Mouse (Mus musculus): ENCODE data around the gene Pcif1. TPM values are rescaled to one million over a fixed set of nuclear protein-coding genes. Genes with fewer than 3 reads are reported as not detected.

The Pcif1 gene
- 54.7 and 61.3 TPM in 2 replicates for total RNA-seq (2014; fragmentation: Nextera tagmentation)
- 31.7 and 35.5 TPM in 2 replicates for total RNA-seq (2017)
- polyA plus RNA-seq (2012): 137 TPM in 2 replicates

GRCm38 (mm10) chr2:164879228-164879567, at the start of gene Pcif1:
TSS of gene Pcif1 (plus strand) at chr2:164879304.
- H3K4me1 ChIP-seq (ENCODE audit: insufficient read depth, low read depth, low read length): peaks cover 44% of the 10 kb centered on the region
- DNase-seq (ENCODE audit: low spot score) (peak; percentile 88), ATAC-seq (ENCODE audit: extremely low read depth, insufficient number of reproducible peaks, low FRiP score, poor library complexity, severe bottlenecking) (no peak)
- H3K9me3 ChIP-seq (replicated peaks): no peaks in the 10 kb centered on the region
- no peaks in the 10 kb centered on the region for H3K27me3 ChIP-seq (ENCODE audit: insufficient read depth, low read length)
- peak within 1 kb of the TSS; percentile 90 for H3K4me3 ChIP-seq (ENCODE audit: low read depth, low read length)
- peaks cover 36% of the 10 kb centered on the region for H3K36me3 ChIP-seq (replicated peaks)
- TF ChIP-seq GATA2 (IDR thresholded peaks at IDR 0.05; ENCODE audit: borderline replicate concordance, low read depth, low read length) (no peak), POLR2AphosphoS5 (IDR thresholded peaks at IDR 0.05; ENCODE audit: insufficient replicate concordance, low read depth, low read length) (no peak), CTCF (IDR thresholded peaks at IDR 0.05; ENCODE audit: low read depth, low read length) (no peak), TAL1 (conservative IDR thresholded peaks at IDR 0.05; ENCODE audit: low read depth, low read length) (no peak), GATA1 (IDR thresholded peaks at IDR 0.05; ENCODE audit: borderline replicate concordance, low read length) (no peak)

- Histone ChIP-seq H3K4me1 (ENCODE audit: insufficient read depth, low read depth, low read length) (peaks cover 26% of the 10 kb centered on the region), H3K4me3 (ENCODE audit: low read depth, low read length) (no peak overlapping the region), H3K36me3 (replicated peaks) (peaks cover 42% of the 10 kb centered on the region), H3K9me3 (replicated peaks) (no peaks in the 10 kb centered on the region), H3K27me3 (ENCODE audit: insufficient read depth, low read length) (peaks cover 4% of the 10 kb centered on the region; the same call in 1 of the 2 replicates)
- ATAC-seq (ENCODE audit: extremely low read depth, insufficient number of reproducible peaks, low FRiP score, poor library complexity, severe bottlenecking): no peak
- TF ChIP-seq TAL1 (conservative IDR thresholded peaks at IDR 0.05; ENCODE audit: low read depth, low read length) (no peak), GATA1 (IDR thresholded peaks at IDR 0.05; ENCODE audit: borderline replicate concordance, low read length) (no peak), CTCF (IDR thresholded peaks at IDR 0.05; ENCODE audit: low read depth, low read length) (no peak), GATA2 (IDR thresholded peaks at IDR 0.05; ENCODE audit: borderline replicate concordance, low read depth, low read length) (no peak), POLR2AphosphoS5 (IDR thresholded peaks at IDR 0.05; ENCODE audit: insufficient replicate concordance, low read depth, low read length) (no peak)
- DNase-seq (ENCODE audit: low spot score): no peak
Measured at GRCm38 (mm10) chr2:164831029-164831428, 48.1 kb upstream of the Pcif1 start.

DNA sequence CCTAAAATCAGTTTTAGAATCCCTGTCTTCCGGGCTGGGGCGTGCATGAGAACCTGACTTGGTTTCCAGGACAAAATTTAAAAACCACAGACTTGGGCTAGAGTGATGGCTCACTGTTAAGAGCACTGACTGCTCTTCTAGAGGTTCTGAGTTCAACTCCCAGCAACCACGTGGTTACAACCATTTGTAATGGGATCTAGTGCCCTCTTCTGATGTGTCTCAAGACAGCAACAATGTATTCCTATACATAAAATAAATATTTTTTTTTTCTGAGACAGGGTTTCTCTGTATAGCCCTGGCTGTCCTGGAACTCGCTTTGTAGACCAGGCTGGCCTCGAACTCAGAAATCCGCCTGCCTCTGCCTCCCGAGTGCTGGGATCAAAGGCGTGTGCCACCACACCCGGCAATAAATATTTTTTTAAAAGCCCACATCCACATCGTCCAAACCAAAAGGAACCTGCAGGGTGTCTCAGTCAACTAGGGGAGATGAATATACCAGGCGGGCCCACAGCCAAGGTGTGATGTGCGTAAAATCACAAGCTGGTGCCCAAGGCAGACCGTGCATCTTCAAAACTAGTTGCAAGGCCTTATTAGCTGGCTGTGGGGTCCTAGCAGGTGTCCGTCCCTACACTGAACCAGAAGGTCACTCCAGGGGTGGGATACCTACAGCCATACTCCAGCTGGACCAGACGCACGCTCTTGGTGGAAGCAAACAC, 46.9 kb upstream of the Pcif1 start:
- no peak overlapping the region for H3K4me3 ChIP-seq (ENCODE audit: low read depth, low read length)
- ATAC-seq (ENCODE audit: extremely low read depth, insufficient number of reproducible peaks, low FRiP score, poor library complexity, severe bottlenecking): no peak

DNA sequence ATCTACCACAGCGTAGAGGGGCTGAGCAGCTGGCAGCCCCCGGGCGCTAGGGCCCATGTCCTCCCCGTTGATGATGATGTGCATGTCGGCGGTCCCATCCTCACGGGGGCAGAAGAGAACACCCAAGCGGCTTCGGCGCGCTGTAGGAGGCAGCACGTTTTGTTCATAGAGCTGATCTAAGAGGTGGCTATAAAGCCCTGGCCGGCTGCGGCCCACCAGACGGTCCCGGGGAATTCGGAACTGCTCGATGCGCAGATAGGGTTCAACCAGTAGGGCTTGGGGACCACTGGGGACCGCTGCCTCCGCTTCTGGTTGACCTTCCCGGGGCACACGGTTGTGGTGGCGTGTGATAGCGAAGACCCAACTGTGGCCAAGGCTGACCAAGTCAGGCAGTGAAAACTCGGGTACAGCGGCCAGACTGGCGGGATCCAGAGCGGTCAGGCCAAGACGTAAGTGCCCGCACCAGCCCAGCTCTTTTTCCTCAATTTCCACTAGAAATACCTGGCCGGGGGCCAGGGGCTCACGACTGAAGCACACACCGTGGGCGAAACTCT, 46.3 kb upstream of the Pcif1 start, which contains the start of gene Ctsa:
Gene Ctsa, plus strand, starts transcription at position 126 of the 554 bp plus-strand sequence.
- peaks cover 26% of the 10 kb centered on the region for H3K4me1 ChIP-seq (ENCODE audit: insufficient read depth, low read depth, low read length)
- no peak for DNase-seq (ENCODE audit: low spot score)
- H3K9me3 ChIP-seq (replicated peaks): no peaks in the 10 kb centered on the region
- H3K27me3 ChIP-seq (ENCODE audit: insufficient read depth, low read length): peaks cover 4% of the 10 kb centered on the region; the same call in 1 of the 2 replicates
- TF ChIP-seq GATA2 (IDR thresholded peaks at IDR 0.05; ENCODE audit: borderline replicate concordance, low read depth, low read length): no peak
- no peak for TF ChIP-seq POLR2AphosphoS5 (IDR thresholded peaks at IDR 0.05; ENCODE audit: insufficient replicate concordance, low read depth, low read length)
- H3K4me3 ChIP-seq (ENCODE audit: low read depth, low read length): peak within 1 kb of the TSS; percentile 80
- ATAC-seq (ENCODE audit: extremely low read depth, insufficient number of reproducible peaks, low FRiP score, poor library complexity, severe bottlenecking): no peak
- peaks cover 41% of the 10 kb centered on the region for H3K36me3 ChIP-seq (replicated peaks)

More for the DNA sequence above, 46.9 kb upstream of the Pcif1 start:
- Histone ChIP-seq H3K36me3 (replicated peaks) (peaks cover 42% of the 10 kb centered on the region), H3K9me3 (replicated peaks) (no peaks in the 10 kb centered on the region), H3K27me3 (ENCODE audit: insufficient read depth, low read length) (peaks cover 4% of the 10 kb centered on the region; the same call in 1 of the 2 replicates), H3K4me1 (ENCODE audit: insufficient read depth, low read depth, low read length) (peaks cover 26% of the 10 kb centered on the region)
- DNase-seq (ENCODE audit: low spot score): no peak
- no peak for TF ChIP-seq GATA1 (IDR thresholded peaks at IDR 0.05; ENCODE audit: borderline replicate concordance, low read length)
- TF ChIP-seq POLR2AphosphoS5 (IDR thresholded peaks at IDR 0.05; ENCODE audit: insufficient replicate concordance, low read depth, low read length): no peak
- no peak for TF ChIP-seq CTCF (IDR thresholded peaks at IDR 0.05; ENCODE audit: low read depth, low read length)
- TF ChIP-seq GATA2 (IDR thresholded peaks at IDR 0.05; ENCODE audit: borderline replicate concordance, low read depth, low read length): no peak
- TF ChIP-seq TAL1 (conservative IDR thresholded peaks at IDR 0.05; ENCODE audit: low read depth, low read length): no peak

- Histone ChIP-seq H3K36me3 (replicated peaks) (peaks cover 41% of the 10 kb centered on the region), H3K9me3 (replicated peaks) (no peaks in the 10 kb centered on the region), H3K27me3 (ENCODE audit: insufficient read depth, low read length) (peaks cover 4% of the 10 kb centered on the region; the same call in 1 of the 2 replicates), H3K4me1 (ENCODE audit: insufficient read depth, low read depth, low read length) (peaks cover 26% of the 10 kb centered on the region), H3K4me3 (ENCODE audit: low read depth, low read length) (peak within 1 kb of the TSS; percentile 80)
- ATAC-seq (ENCODE audit: extremely low read depth, insufficient number of reproducible peaks, low FRiP score, poor library complexity, severe bottlenecking) (peak; percentile 31), DNase-seq (ENCODE audit: low spot score) (peak; percentile 31)
- TF ChIP-seq POLR2AphosphoS5 (IDR thresholded peaks at IDR 0.05; ENCODE audit: insufficient replicate concordance, low read depth, low read length): no peak
- TF ChIP-seq CTCF (IDR thresholded peaks at IDR 0.05; ENCODE audit: low read depth, low read length): no peak
- TF ChIP-seq TAL1 (conservative IDR thresholded peaks at IDR 0.05; ENCODE audit: low read depth, low read length): no peak
- TF ChIP-seq GATA2 (IDR thresholded peaks at IDR 0.05; ENCODE audit: borderline replicate concordance, low read depth, low read length): no peak
- TF ChIP-seq GATA1 (IDR thresholded peaks at IDR 0.05; ENCODE audit: borderline replicate concordance, low read length): no peak
Measured at GRCm38 (mm10) chr2:164833314-164833959, 45.7 kb upstream of the Pcif1 start, which contains the start of gene Neurl2. TSS of gene Neurl2 (minus strand) at chr2:164833456.

DNA sequence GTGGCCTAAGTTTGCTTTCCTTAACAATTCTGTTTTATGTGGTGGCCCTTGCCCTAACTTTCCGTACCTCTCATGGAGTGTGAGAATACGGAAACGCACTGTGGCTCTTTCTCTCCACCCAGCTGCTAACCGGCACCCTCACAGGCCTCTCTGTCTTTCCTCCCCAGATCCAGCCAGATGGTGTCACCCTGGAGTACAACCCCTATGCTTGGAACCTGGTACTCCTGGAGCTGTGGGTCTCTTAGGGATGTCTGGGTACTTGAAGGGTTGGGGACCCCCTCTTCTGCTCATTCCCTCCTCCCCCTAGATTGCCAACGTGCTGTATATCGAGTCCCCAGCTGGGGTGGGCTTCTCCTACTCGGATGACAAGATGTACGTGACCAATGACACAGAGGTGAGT, 44.6 kb upstream of the Pcif1 start:
- H3K9me3 ChIP-seq (replicated peaks): no peaks in the 10 kb centered on the region
- H3K4me3 ChIP-seq (ENCODE audit: low read depth, low read length): peak overlapping the region; percentile 80
- DNase-seq (ENCODE audit: low spot score): peak; percentile 24
- no peak for TF ChIP-seq TAL1 (conservative IDR thresholded peaks at IDR 0.05; ENCODE audit: low read depth, low read length)
- no peak for TF ChIP-seq GATA2 (IDR thresholded peaks at IDR 0.05; ENCODE audit: borderline replicate concordance, low read depth, low read length)
- no peak for TF ChIP-seq POLR2AphosphoS5 (IDR thresholded peaks at IDR 0.05; ENCODE audit: insufficient replicate concordance, low read depth, low read length)
- TF ChIP-seq CTCF (IDR thresholded peaks at IDR 0.05; ENCODE audit: low read depth, low read length): no peak
- TF ChIP-seq GATA1 (IDR thresholded peaks at IDR 0.05; ENCODE audit: borderline replicate concordance, low read length): no peak
- peaks cover 44% of the 10 kb centered on the region for H3K36me3 ChIP-seq (replicated peaks)
- peaks cover 4% of the 10 kb centered on the region; the same call in 1 of the 2 replicates for H3K27me3 ChIP-seq (ENCODE audit: insufficient read depth, low read length)
- H3K4me1 ChIP-seq (ENCODE audit: insufficient read depth, low read depth, low read length): peaks cover 26% of the 10 kb centered on the region
- 0 out of 2 replicates have a peak, but pooled peaks have one; percentile 35 for ATAC-seq (ENCODE audit: extremely low read depth, insufficient number of reproducible peaks, low FRiP score, poor library complexity, severe bottlenecking)

Data from G1E (cell line).